Comparison of ENCODE assay signal across 8 mouse cellular contexts in genomic region chr10:120707771-120708750, GRCm38 (mm10).
A peak's percentile ranks its signal among the peaks of the same experiment; 100 is the strongest.
DNase-seq lines count a peak whose midpoint lies in the region; ATAC-seq and TF ChIP-seq lines count a peak whose summit lies in the region.

No protein-coding gene starts in this region.

- peak overlapping the region; percentile 42 to 64 for H3K27ac ChIP-seq in heart, embryonic 14.5 days (replicated peaks in 1 of 2; ENCODE audit: control insufficient read depth in 1 of 2, insufficient read depth in 1 of 2, low read depth in 2 of 2, low read length in 2 of 2)
- no peak overlapping the region for H3K27ac ChIP-seq in heart, adult 2 months
- peak overlapping the region; percentile 85 for H3K27ac ChIP-seq in embryonic facial prominence, embryonic 10.5 days (replicated peaks)
- peak overlapping the region; percentile 80 for H3K27ac ChIP-seq in intestine, embryonic 14.5 days (ENCODE audit: low read depth)
- no peak overlapping the region; the same call in 1 of the 2 replicates for H3K27ac ChIP-seq in midbrain, embryonic 11.5 days (ENCODE audit: low read depth, low read length)
- H3K27ac ChIP-seq in layer of hippocampus, adult 2 months: no peak overlapping the region

- no peak for TF ChIP-seq EP300 in heart, adult 2 months (IDR thresholded peaks at IDR 0.05; ENCODE audit: insufficient read depth, low read depth, low read length)

- peak overlapping the region; percentile 42 for H3K4me2 ChIP-seq in heart, embryonic 14.5 days (ENCODE audit: low read length)
- H3K4me2 ChIP-seq in intestine, embryonic 14.5 days (ENCODE audit: low read length): peak overlapping the region; percentile 29
- H3K4me2 ChIP-seq in midbrain, embryonic 11.5 days: peak overlapping the region; percentile 11; the same call in 1 of the 2 replicates

- TF ChIP-seq POLR2A in heart, adult 2 months (IDR thresholded peaks at IDR 0.05; ENCODE audit: insufficient read depth, low read depth, low read length): no peak

- no peaks in the 10 kb centered on the region for H3K79me2 ChIP-seq in heart, adult 2 months (replicated peaks; ENCODE audit: control insufficient read depth, insufficient read depth, low read length)

- H3K4me1 ChIP-seq in heart, embryonic 14.5 days (ENCODE audit: control insufficient read depth in 2 of 2, insufficient read depth in 2 of 2, low read length in 2 of 2): peaks cover 11 to 17% of the 10 kb centered on the region in 2 experiments
- H3K4me1 ChIP-seq in heart, adult 2 months (ENCODE audit: control insufficient read depth, insufficient read depth, low read length): no peaks in the 10 kb centered on the region
- H3K4me1 ChIP-seq in embryonic facial prominence, embryonic 10.5 days: peaks cover 40% of the 10 kb centered on the region
- peaks cover 29% of the 10 kb centered on the region for H3K4me1 ChIP-seq in intestine, embryonic 14.5 days (replicated peaks; ENCODE audit: control insufficient read depth, insufficient read depth, low read length)
- H3K4me1 ChIP-seq in midbrain, embryonic 11.5 days (ENCODE audit: control insufficient read depth, insufficient read depth, low read length): peaks cover 14% of the 10 kb centered on the region

- peak overlapping the region; percentile 36; the same call in 1 of the 2 replicates for H3K9ac ChIP-seq in heart, embryonic 14.5 days (ENCODE audit: low read length)
- H3K9ac ChIP-seq in heart, adult 2 months (ENCODE audit: low read depth, low read length): no peak overlapping the region
- peak overlapping the region; percentile 22; the same call in 1 of the 2 replicates for H3K9ac ChIP-seq in intestine, embryonic 14.5 days (ENCODE audit: low read length)
- H3K9ac ChIP-seq in midbrain, embryonic 11.5 days (ENCODE audit: low read length): peak overlapping the region; percentile 36; the same call in 1 of the 2 replicates

- no peak for DNase-seq in heart, adult 2 months
- peak; percentile 82 for DNase-seq in embryonic facial prominence, embryonic 10.5 days (ENCODE audit: low spot score)
- DNase-seq in intestine, embryonic 14.5 days (ENCODE audit: low spot score): no peak
- DNase-seq in midbrain, embryonic 11.5 days (ENCODE audit: low spot score, missing footprints): peak; percentile 94
- DNase-seq in adrenal gland, postnatal 25 days: no peak
- no peak for DNase-seq in layer of hippocampus, adult 2 months (ENCODE audit: low spot score in 2 of 2)
- DNase-seq in gastrocnemius, postnatal 36 days: no peak

- H3K27me3 ChIP-seq in heart, embryonic 14.5 days (ENCODE audit: control insufficient read depth, insufficient read depth, low read length): no peaks in the 10 kb centered on the region
- H3K27me3 ChIP-seq in heart, adult 2 months (ENCODE audit: control insufficient read depth, insufficient read depth, low read length): no peaks in the 10 kb centered on the region
- H3K27me3 ChIP-seq in embryonic facial prominence, embryonic 10.5 days (replicated peaks; ENCODE audit: low read depth, poor library complexity, severe bottlenecking): no peaks in the 10 kb centered on the region
- no peaks in the 10 kb centered on the region for H3K27me3 ChIP-seq in intestine, embryonic 14.5 days (replicated peaks; ENCODE audit: control insufficient read depth, insufficient read depth, low read length)
- H3K27me3 ChIP-seq in midbrain, embryonic 11.5 days (ENCODE audit: control insufficient read depth, insufficient read depth, low read length): no peaks in the 10 kb centered on the region

- intact Hi-C loops in heart, adult 2 months (cut with DNase I): loop anchor here (10.0 kb wide), 1 partner anchor 157 kb away; no protein-coding TSS in a partner anchor
- intact Hi-C loops in gastrocnemius, postnatal 36 days (cut with DNase I): loop anchor here (10.0 kb wide), 1 partner anchor 403 kb away; no protein-coding TSS in a partner anchor

- WGBS in heart, embryonic 14.5 days: 27% methylated on average over 20 of the region's 20 CpGs
- 47% methylated on average over 20 of the region's 20 CpGs for WGBS in heart, adult 2 months
- 11% methylated on average over 20 of the region's 20 CpGs for WGBS in embryonic facial prominence, embryonic 10.5 days
- 19% methylated on average over 20 of the region's 20 CpGs for WGBS in intestine, embryonic 14.5 days
- 16% methylated on average over 20 of the region's 20 CpGs for WGBS in midbrain, embryonic 11.5 days

- no peak for TF ChIP-seq CTCF in heart, adult 2 months (IDR thresholded peaks at IDR 0.05)
- TF ChIP-seq CTCF in layer of hippocampus, adult 2 months (conservative IDR thresholded peaks at IDR 0.05): no peak

- ATAC-seq in heart, embryonic 14.5 days (ENCODE audit: insufficient number of reproducible peaks, insufficient read depth, low FRiP score, low read depth): no peak; the same call in 1 of the 2 replicates
- ATAC-seq in intestine, embryonic 14.5 days (replicated peaks; ENCODE audit: low FRiP score, low TSS enrichment, low read depth): peak; percentile 63
- peak; percentile 69 for ATAC-seq in midbrain, embryonic 11.5 days (ENCODE audit: low FRiP score)

- H3K36me3 ChIP-seq in heart, embryonic 14.5 days (ENCODE audit: control insufficient read depth, insufficient read depth, low read length): no peaks in the 10 kb centered on the region
- no peaks in the 10 kb centered on the region for H3K36me3 ChIP-seq in heart, adult 2 months (ENCODE audit: control insufficient read depth, insufficient read depth, low read length)
- H3K36me3 ChIP-seq in embryonic facial prominence, embryonic 10.5 days (replicated peaks): no peaks in the 10 kb centered on the region
- no peaks in the 10 kb centered on the region for H3K36me3 ChIP-seq in intestine, embryonic 14.5 days (ENCODE audit: control insufficient read depth, insufficient read depth, low read length)
- no peaks in the 10 kb centered on the region for H3K36me3 ChIP-seq in midbrain, embryonic 11.5 days (ENCODE audit: control insufficient read depth, insufficient read depth, low read length)

- H3K9me3 ChIP-seq in heart, embryonic 14.5 days (ENCODE audit: control insufficient read depth, low read length): no peaks in the 10 kb centered on the region
- no peaks in the 10 kb centered on the region for H3K9me3 ChIP-seq in embryonic facial prominence, embryonic 10.5 days
- no peaks in the 10 kb centered on the region for H3K9me3 ChIP-seq in intestine, embryonic 14.5 days (ENCODE audit: control insufficient read depth, low read length)
- H3K9me3 ChIP-seq in midbrain, embryonic 11.5 days (ENCODE audit: control insufficient read depth, low read length): no peaks in the 10 kb centered on the region

- H3K4me3 ChIP-seq in heart, embryonic 14.5 days (ENCODE audit: control insufficient read depth in 1 of 2, insufficient read depth in 1 of 2, low read depth in 1 of 2, low read length in 2 of 2): no peak overlapping the region
- no peak overlapping the region for H3K4me3 ChIP-seq in heart, adult 2 months
- peak overlapping the region; percentile 36 for H3K4me3 ChIP-seq in embryonic facial prominence, embryonic 10.5 days
- no peak overlapping the region for H3K4me3 ChIP-seq in intestine, embryonic 14.5 days (ENCODE audit: low read depth, low read length)
- H3K4me3 ChIP-seq in midbrain, embryonic 11.5 days (ENCODE audit: low read depth, low read length): no peak overlapping the region
- H3K4me3 ChIP-seq in layer of hippocampus, adult 2 months: no peak overlapping the region

Comparison
In these comparisons a context has a peak if more than half of its experiments do, and no peak if none do; other contexts are left out.
1. H3K27ac ChIP-seq: peak in heart, embryonic 14.5 days (2 of 2), embryonic facial prominence, embryonic 10.5 days (single experiment) and intestine, embryonic 14.5 days (single experiment); none in heart, adult 2 months (single experiment), midbrain, embryonic 11.5 days (single experiment) and layer of hippocampus, adult 2 months (single experiment).
2. DNase-seq: peak in embryonic facial prominence, embryonic 10.5 days (single experiment) and midbrain, embryonic 11.5 days (single experiment); none in heart, adult 2 months (0 of 2), intestine, embryonic 14.5 days (single experiment), adrenal gland, postnatal 25 days (single experiment), layer of hippocampus, adult 2 months (0 of 2) and gastrocnemius, postnatal 36 days (0 of 2).
3. Peak in every context shown above with its lines, with median percentiles within 50 percentile points of each other: H3K4me2 ChIP-seq.